Mouse (Mus musculus): ENCODE data around the gene Tlx2. TPM values are rescaled to one million over a fixed set of nuclear protein-coding genes. Genes with fewer than 3 reads are reported as not detected.

Gene Tlx2
- polyA plus RNA-seq, 1 experiment from 2014 or later = 0.37 TPM

GRCm38 (mm10) chr6:83053136-83053960 lies 16.7 kb downstream of the Tlx2 start:
- WGBS = 2% methylated on average over 26 of the region's 26 CpGs
- Histone ChIP-seq H3K4me1 (replicated peaks) (peaks cover 26% of the 10 kb centered on the region), H3K27me3 (no peaks in the 10 kb centered on the region), H3K36me3 (peaks cover 17% of the 10 kb centered on the region), H3K4me3 (peak overlapping the region; percentile 81), H3K4me2 (peak overlapping the region; percentile 95), H3K9ac (peak overlapping the region; percentile 85), H3K9me3 (replicated peaks) (no peaks in the 10 kb centered on the region), H3K27ac (peak overlapping the region; percentile 80)
- no peak for ATAC-seq (replicated peaks; ENCODE audit: insufficient number of reproducible peaks, insufficient read depth, low FRiP score, low read depth)

- Histone ChIP-seq H3K4me3 (no peak overlapping the region), H3K27me3 (no peaks in the 10 kb centered on the region), H3K9ac (no peak overlapping the region), H3K36me3 (peaks cover 8% of the 10 kb centered on the region), H3K4me2 (no peak overlapping the region), H3K9me3 (replicated peaks) (no peaks in the 10 kb centered on the region), H3K4me1 (replicated peaks) (peaks cover 18% of the 10 kb centered on the region), H3K27ac (no peak overlapping the region)
- no peak for ATAC-seq (replicated peaks; ENCODE audit: insufficient number of reproducible peaks, insufficient read depth, low FRiP score, low read depth)
- 67% methylated on average over 10 of the region's 10 CpGs for WGBS
These were observed 20.7 kb downstream of the Tlx2 start for GRCm38 (mm10) chr6:83049367-83049766.

GRCm38 (mm10) chr6:83044742-83045141 lies 25.4 kb downstream of the Tlx2 start:
- Histone ChIP-seq H3K27ac (peak overlapping the region; percentile 64), H3K9me3 (replicated peaks) (no peaks in the 10 kb centered on the region), H3K27me3 (0 out of 2 replicates have a peak, but pooled peaks cover 4% of the 10 kb centered on the region), H3K4me2 (no peak overlapping the region), H3K9ac (no peak overlapping the region), H3K4me3 (no peak overlapping the region), H3K36me3 (no peaks in the 10 kb centered on the region), H3K4me1 (replicated peaks) (peaks cover 11% of the 10 kb centered on the region)
- WGBS = 27% methylated on average over 9 of the region's 9 CpGs
- peak; percentile 82 for ATAC-seq (replicated peaks; ENCODE audit: insufficient number of reproducible peaks, insufficient read depth, low FRiP score, low read depth)

- 0 out of 2 replicates have a peak, but pooled peaks cover 4% of the 10 kb centered on the region for H3K27me3 ChIP-seq
- 86% methylated on average over 5 of the region's 5 CpGs for WGBS
- no peak overlapping the region for H3K27ac ChIP-seq
- H3K4me1 ChIP-seq (replicated peaks) = peaks cover 11% of the 10 kb centered on the region
- no peak overlapping the region for H3K4me2 ChIP-seq
- no peaks in the 10 kb centered on the region for H3K9me3 ChIP-seq (replicated peaks)
- H3K4me3 ChIP-seq = no peak overlapping the region
- ATAC-seq (replicated peaks; ENCODE audit: insufficient number of reproducible peaks, insufficient read depth, low FRiP score, low read depth) = no peak
- no peak overlapping the region for H3K9ac ChIP-seq
- no peaks in the 10 kb centered on the region for H3K36me3 ChIP-seq
These were observed 26.1 kb downstream of the Tlx2 start for GRCm38 (mm10) chr6:83043993-83044392.

GRCm38 (mm10) chr6:83043561-83043960 lies 26.5 kb downstream of the Tlx2 start:
- no peak overlapping the region for H3K9ac ChIP-seq
- H3K4me1 ChIP-seq (replicated peaks) = peaks cover 14% of the 10 kb centered on the region
- no peaks in the 10 kb centered on the region for H3K9me3 ChIP-seq (replicated peaks)
- H3K27me3 ChIP-seq = 0 out of 2 replicates have a peak, but pooled peaks cover 4% of the 10 kb centered on the region
- no peaks in the 10 kb centered on the region for H3K36me3 ChIP-seq
- H3K4me3 ChIP-seq = no peak overlapping the region
- H3K27ac ChIP-seq = no peak overlapping the region
- ATAC-seq (replicated peaks; ENCODE audit: insufficient number of reproducible peaks, insufficient read depth, low FRiP score, low read depth) = no peak
- no peak overlapping the region for H3K4me2 ChIP-seq
- 65% methylated on average over 6 of the region's 6 CpGs for WGBS

- H3K4me3 ChIP-seq = no peak overlapping the region
- H3K27me3 ChIP-seq = 0 out of 2 replicates have a peak, but pooled peaks cover 4% of the 10 kb centered on the region
- no peak overlapping the region for H3K4me2 ChIP-seq
- H3K4me1 ChIP-seq (replicated peaks) = peaks cover 18% of the 10 kb centered on the region
- 77% methylated on average over 5 of the region's 5 CpGs for WGBS
- no peak for ATAC-seq (replicated peaks; ENCODE audit: insufficient number of reproducible peaks, insufficient read depth, low FRiP score, low read depth)
- H3K27ac ChIP-seq = no peak overlapping the region
- no peaks in the 10 kb centered on the region for H3K36me3 ChIP-seq
- no peaks in the 10 kb centered on the region for H3K9me3 ChIP-seq (replicated peaks)
- no peak overlapping the region for H3K9ac ChIP-seq
These were observed 29.5 kb downstream of the Tlx2 start for GRCm38 (mm10) chr6:83040601-83041000.

GRCm38 (mm10) chr6:83038496-83039012 lies 31.5 kb downstream of the Tlx2 start:
- WGBS = 15% methylated on average over 24 of the region's 24 CpGs
- Histone ChIP-seq H3K9ac (no peak overlapping the region), H3K4me3 (peak overlapping the region; percentile 33), H3K36me3 (no peaks in the 10 kb centered on the region), H3K9me3 (replicated peaks) (no peaks in the 10 kb centered on the region), H3K27me3 (peaks cover 8% of the 10 kb centered on the region; the same call in 1 of the 2 replicates), H3K4me1 (replicated peaks) (peaks cover 21% of the 10 kb centered on the region), H3K27ac (no peak overlapping the region), H3K4me2 (peak overlapping the region; percentile 62)
- ATAC-seq (replicated peaks; ENCODE audit: insufficient number of reproducible peaks, insufficient read depth, low FRiP score, low read depth) = no peak; the same call in 1 of the 2 replicates

GRCm38 (mm10) chr6:83037188-83037587 lies 32.9 kb downstream of the Tlx2 start:
- Histone ChIP-seq H3K36me3 (no peaks in the 10 kb centered on the region), H3K9me3 (replicated peaks) (no peaks in the 10 kb centered on the region), H3K4me2 (no peak overlapping the region), H3K27me3 (peaks cover 10% of the 10 kb centered on the region), H3K4me1 (replicated peaks) (peaks cover 29% of the 10 kb centered on the region), H3K27ac (no peak overlapping the region), H3K4me3 (no peak overlapping the region), H3K9ac (no peak overlapping the region)
- no peak for ATAC-seq (replicated peaks; ENCODE audit: insufficient number of reproducible peaks, insufficient read depth, low FRiP score, low read depth)
- WGBS = 77% methylated on average over 8 of the region's 8 CpGs

- Histone ChIP-seq H3K4me1 (replicated peaks) (peaks cover 44% of the 10 kb centered on the region), H3K27ac (peak overlapping the region; percentile 83), H3K36me3 (no peaks in the 10 kb centered on the region), H3K9ac (peak overlapping the region; percentile 68; the same call in 1 of the 2 replicates), H3K4me2 (peak overlapping the region; percentile 85), H3K9me3 (replicated peaks) (no peaks in the 10 kb centered on the region), H3K27me3 (peaks cover 20% of the 10 kb centered on the region), H3K4me3 (peak overlapping the region; percentile 77)
- no peak for ATAC-seq (replicated peaks; ENCODE audit: insufficient number of reproducible peaks, insufficient read depth, low FRiP score, low read depth)
- WGBS = 40% methylated on average over 5 of the region's 5 CpGs
These were observed 35.5 kb downstream of the Tlx2 start for GRCm38 (mm10) chr6:83034463-83035055.

- H3K9ac ChIP-seq = peak within 1 kb of the TSS; percentile 68
- H3K27ac ChIP-seq = peak within 1 kb of the TSS; percentile 83
- peaks cover 24% of the 10 kb centered on the region for H3K27me3 ChIP-seq
- H3K4me1 ChIP-seq (replicated peaks) = peaks cover 41% of the 10 kb centered on the region
- no peaks in the 10 kb centered on the region for H3K9me3 ChIP-seq (replicated peaks)
- peak within 1 kb of the TSS; percentile 77 for H3K4me3 ChIP-seq
- peak; percentile 85 for ATAC-seq (replicated peaks; ENCODE audit: insufficient number of reproducible peaks, insufficient read depth, low FRiP score, low read depth)
- 0% methylated on average over 51 of the region's 51 CpGs for whole genome bisulfite sequencing
- H3K36me3 ChIP-seq = no peaks in the 10 kb centered on the region
- H3K4me2 ChIP-seq = peak within 1 kb of the TSS; percentile 85
These were observed 36.6 kb downstream of the Tlx2 start, which contains the start of the genes Dok1 and Loxl3 for GRCm38 (mm10) chr6:83033249-83034185. Gene Dok1, minus strand, starts transcription at chr6:83033471. Gene Loxl3, plus strand, starts transcription at chr6:83034173.
